Mouse (Mus musculus): Measurements from ENCODE around the gene Pklr. TPM values are rescaled to one million over a fixed set of nuclear protein-coding genes. Genes with fewer than 3 reads are reported as not detected.
A peak's percentile ranks its signal among the peaks of the same experiment; 100 is the strongest.

The Pklr gene
- total RNA-seq, 2 experiments from 2014 or later = not detected

GRCm38 (mm10) chr3:89166945-89167344 is 31.0 kb downstream of the Pklr start:
- no peak overlapping the region for H3K27ac ChIP-seq
- DNase-seq (ENCODE audit: extremely low spot score in 1 of 2, low spot score in 2 of 2) = no peak
- H3K4me3 ChIP-seq = no peak overlapping the region
- TF ChIP-seq CTCF (IDR thresholded peaks at IDR 0.05) = no peak
- intact Hi-C loops (cut with DNase I) = loop anchor here (10.0 kb wide), 1 partner anchor 222 kb away; no protein-coding TSS in a partner anchor

DNA sequence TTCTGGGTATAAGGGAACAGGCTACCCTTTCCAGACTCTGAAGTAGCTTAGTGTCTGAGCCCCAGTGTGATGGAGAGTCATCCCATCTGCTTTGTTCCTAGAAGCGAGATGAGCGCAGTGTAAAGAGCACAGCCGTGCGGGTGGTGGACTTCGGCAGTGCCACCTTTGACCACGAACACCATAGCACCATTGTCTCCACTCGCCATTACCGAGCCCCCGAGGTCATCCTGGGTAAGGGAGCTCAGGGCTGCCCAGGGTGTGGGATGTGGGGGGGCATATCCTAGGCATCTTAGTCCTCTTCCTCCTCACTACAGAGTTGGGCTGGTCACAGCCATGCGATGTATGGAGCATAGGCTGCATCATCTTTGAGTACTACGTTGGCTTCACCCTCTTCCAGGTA is 38.9 kb downstream of the Pklr start:
- intact Hi-C loops (cut with DNase I) = no loop called here
- no peak for DNase-seq (ENCODE audit: extremely low spot score in 1 of 2, low spot score in 2 of 2)
- no peak overlapping the region for H3K4me3 ChIP-seq
- no peak for TF ChIP-seq CTCF (IDR thresholded peaks at IDR 0.05)
- H3K27ac ChIP-seq = no peak overlapping the region

GRCm38 (mm10) chr3:89175544-89175943 is 39.6 kb downstream of the Pklr start:
- no peak overlapping the region for H3K27ac ChIP-seq
- intact Hi-C loops (cut with DNase I) = no loop called here
- H3K4me3 ChIP-seq = no peak overlapping the region
- no peak for DNase-seq (ENCODE audit: extremely low spot score in 1 of 2, low spot score in 2 of 2)
- no peak for TF ChIP-seq CTCF (IDR thresholded peaks at IDR 0.05)

DNA sequence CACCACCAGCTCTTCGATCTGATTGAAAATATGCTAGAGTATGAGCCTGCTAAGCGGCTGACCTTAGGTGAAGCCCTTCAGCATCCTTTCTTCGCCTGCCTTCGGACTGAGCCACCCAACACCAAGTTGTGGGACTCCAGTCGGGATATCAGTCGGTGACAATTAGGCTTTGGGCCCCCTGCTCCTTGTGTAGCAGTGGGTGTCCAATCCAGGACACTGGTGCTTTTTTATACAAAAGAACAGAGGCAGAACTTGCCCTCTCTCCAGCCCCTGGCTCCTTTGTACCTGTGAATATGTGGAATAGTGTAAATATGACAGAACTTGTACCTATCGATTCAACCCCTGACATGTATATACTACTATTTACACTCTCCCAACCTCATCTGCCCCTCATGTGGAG is 40.5 kb downstream of the Pklr start:
- no peak for TF ChIP-seq CTCF (IDR thresholded peaks at IDR 0.05)
- DNase-seq (ENCODE audit: extremely low spot score in 1 of 2, low spot score in 2 of 2) = no peak
- intact Hi-C loops (cut with DNase I) = no loop called here
- Histone ChIP-seq H3K4me3 (no peak overlapping the region), H3K27ac (no peak overlapping the region)

DNA sequence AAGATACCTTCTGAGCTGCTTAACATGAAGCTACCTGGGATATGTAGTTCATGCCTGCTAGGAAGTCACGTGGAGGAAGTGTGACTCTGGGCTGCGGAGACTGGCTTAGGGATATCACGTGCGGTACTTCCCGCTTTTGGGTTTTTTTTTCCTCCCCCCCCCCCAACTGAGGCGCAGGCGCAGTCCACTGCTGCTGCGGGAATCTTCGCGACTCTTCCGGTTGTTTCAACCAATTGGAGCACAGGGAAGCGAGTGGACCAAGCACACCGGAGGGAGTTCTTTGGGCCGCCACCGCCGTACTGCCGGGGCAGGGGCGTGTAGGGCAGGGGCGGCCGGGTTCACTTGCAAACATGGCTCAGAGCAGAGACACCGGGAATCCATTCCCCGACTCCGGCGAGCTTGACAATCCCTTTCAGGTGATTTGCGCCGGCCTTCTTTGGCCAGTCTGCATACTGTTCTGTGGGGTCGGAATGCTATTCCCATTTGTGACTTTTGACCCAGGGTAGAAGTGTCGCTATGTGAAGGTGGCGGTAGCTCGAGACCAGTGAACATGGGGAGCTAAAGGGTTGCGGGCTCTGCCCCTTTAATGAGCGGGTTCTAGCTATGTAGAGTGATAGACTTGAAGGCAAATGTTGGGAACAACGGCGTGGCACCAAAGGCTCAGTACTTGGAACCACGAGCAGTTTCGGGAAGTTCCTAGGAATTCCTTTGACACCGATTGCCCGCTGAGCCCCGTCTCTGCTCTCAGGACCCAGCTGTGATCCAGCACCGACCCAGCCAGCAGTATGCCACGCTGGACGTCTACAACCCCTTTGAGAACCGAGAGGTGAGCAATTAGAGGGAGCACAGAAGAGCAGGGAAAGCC is 41.5 kb downstream of the Pklr start, which contains the start of gene Scamp3:
Gene Scamp3 (plus strand): TSS at position 232 of the 865 bp plus-strand sequence.
- Histone ChIP-seq H3K27ac (peak within 1 kb of the TSS; percentile 91), H3K4me3 (peak within 1 kb of the TSS; percentile 97)
- no peak for TF ChIP-seq CTCF (IDR thresholded peaks at IDR 0.05)
- DNase-seq (ENCODE audit: extremely low spot score in 1 of 2, low spot score in 2 of 2) = peak; percentile 82 to 84
- intact Hi-C loops (cut with DNase I) = loop anchor here (1.0 kb wide), 1 partner anchor 12 kb away; no protein-coding TSS in a partner anchor

DNA sequence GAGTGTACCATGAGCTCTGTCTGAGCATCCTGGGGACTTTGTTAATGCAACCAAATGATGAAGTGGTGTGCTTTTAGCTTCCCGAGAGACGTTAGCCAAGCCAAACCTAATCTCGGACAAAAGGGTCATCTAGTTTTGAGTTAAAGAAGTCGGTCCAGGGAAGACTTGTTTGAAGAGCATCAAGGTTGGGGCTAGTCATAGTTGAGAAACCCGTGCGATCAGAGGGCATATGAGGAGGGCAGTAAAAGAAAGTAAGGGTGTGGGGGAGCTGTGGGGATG is 42.1 kb downstream of the Pklr start:
- H3K4me3 ChIP-seq = peak overlapping the region; percentile 97
- peak overlapping the region; percentile 91; the same call in 1 of the 2 replicates for H3K27ac ChIP-seq
- DNase-seq (ENCODE audit: extremely low spot score in 1 of 2, low spot score in 2 of 2) = no peak
- intact Hi-C loops (cut with DNase I) = no loop called here
- TF ChIP-seq CTCF (IDR thresholded peaks at IDR 0.05) = no peak

DNA sequence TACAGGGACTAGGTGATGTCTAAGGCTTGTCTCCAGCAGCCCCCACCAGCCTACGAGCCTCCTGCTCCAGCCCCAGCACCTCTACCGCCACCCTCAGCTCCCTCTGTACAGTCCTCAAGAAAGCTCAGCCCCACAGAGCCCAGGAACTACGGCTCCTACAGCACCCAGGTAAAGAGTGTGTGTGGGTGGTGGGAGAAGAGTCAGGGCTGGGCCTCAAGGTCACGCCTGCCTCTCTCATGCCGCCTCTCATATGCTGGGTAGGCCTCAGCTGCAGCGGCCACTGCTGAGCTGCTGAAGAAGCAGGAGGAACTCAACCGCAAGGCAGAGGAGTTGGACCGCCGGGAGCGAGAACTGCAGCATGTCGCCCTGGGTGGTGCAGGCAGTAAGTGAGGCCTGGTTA is 43.1 kb downstream of the Pklr start:
- H3K4me3 ChIP-seq = no peak overlapping the region
- intact Hi-C loops (cut with DNase I) = no loop called here
- TF ChIP-seq CTCF (IDR thresholded peaks at IDR 0.05) = no peak
- H3K27ac ChIP-seq = no peak overlapping the region
- DNase-seq (ENCODE audit: extremely low spot score in 1 of 2, low spot score in 2 of 2) = no peak

- Histone ChIP-seq H3K4me3 (no peak overlapping the region), H3K27ac (no peak overlapping the region; the same call in 1 of the 2 replicates)
- no peak for TF ChIP-seq CTCF (IDR thresholded peaks at IDR 0.05)
- intact Hi-C loops (cut with DNase I) = no loop called here
- DNase-seq (ENCODE audit: extremely low spot score in 1 of 2, low spot score in 2 of 2) = no peak
These were observed 46.0 kb downstream of the Pklr start for GRCm38 (mm10) chr3:89181749-89182500.

DNA sequence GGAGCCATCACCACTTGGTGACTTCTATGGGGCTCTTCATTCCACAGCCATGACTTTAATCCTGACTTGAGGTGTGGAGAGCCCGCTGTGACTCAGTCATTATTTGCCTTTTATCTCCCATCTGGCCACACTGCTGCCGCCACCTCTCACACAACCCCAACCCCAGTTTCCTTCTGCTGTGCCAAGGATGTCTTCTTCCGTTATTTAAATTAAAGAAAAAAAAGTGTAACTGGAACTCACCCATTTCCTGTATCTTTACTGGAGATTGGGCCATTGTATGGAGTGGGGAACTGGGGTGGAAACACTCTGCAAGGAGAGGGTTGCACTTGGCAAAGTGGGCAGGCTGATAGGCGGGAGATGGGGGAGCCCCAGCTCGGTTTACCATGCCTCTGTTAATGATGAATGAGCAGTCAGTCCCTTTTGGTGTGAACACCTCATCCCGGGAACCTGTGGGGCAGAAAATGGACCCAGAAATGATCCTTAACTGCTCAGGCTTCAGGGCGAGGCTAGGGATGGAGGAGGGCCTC is 46.7 kb downstream of the Pklr start:
- TF ChIP-seq CTCF (IDR thresholded peaks at IDR 0.05) = no peak
- intact Hi-C loops (cut with DNase I) = no loop called here
- no peak for DNase-seq (ENCODE audit: extremely low spot score in 1 of 2, low spot score in 2 of 2)
- peak overlapping the region; percentile 92 for H3K4me3 ChIP-seq
- peak overlapping the region; percentile 98 for H3K27ac ChIP-seq

GRCm38 (mm10) chr3:89183058-89183958 is 47.4 kb downstream of the Pklr start, which contains the start of gene Fam189b:
Gene Fam189b, plus strand, starts transcription at chr3:89183143.
- peak; percentile 91 to 93 for DNase-seq (ENCODE audit: extremely low spot score in 1 of 2, low spot score in 2 of 2)
- intact Hi-C loops (cut with DNase I) = no loop called here
- TF ChIP-seq CTCF (IDR thresholded peaks at IDR 0.05) = no peak; the same call in 1 of the 2 replicates
- H3K4me3 ChIP-seq = peak within 1 kb of the TSS; percentile 92
- peak within 1 kb of the TSS; percentile 98 for H3K27ac ChIP-seq

GRCm38 (mm10) chr3:89183959-89184315 is 48.0 kb downstream of the Pklr start:
- peak overlapping the region; percentile 98 for H3K27ac ChIP-seq
- TF ChIP-seq CTCF (IDR thresholded peaks at IDR 0.05) = no peak
- H3K4me3 ChIP-seq = peak overlapping the region; percentile 92
- no peak for DNase-seq (ENCODE audit: extremely low spot score in 1 of 2, low spot score in 2 of 2)
- intact Hi-C loops (cut with DNase I) = no loop called here
